Mouse (Mus musculus): ENCODE measurements around the gene Rsg1. TPM values are rescaled to one million over a fixed set of nuclear protein-coding genes. Genes with fewer than 3 reads are reported as not detected.

Rsg1 gene
- total and polyA plus RNA-seq, 3 experiments, result 0.42 to 1.1 (median 0.52) TPM

GRCm38 (mm10) chr4:141191294-141191693, 22.5 kb upstream of the Rsg1 start:
- WGBS, result 92% methylated on average over 7 of the region's 7 CpGs

GRCm38 (mm10) chr4:141194553-141194952, 19.2 kb upstream of the Rsg1 start:
- WGBS, result 92% methylated on average over 6 of the region's 6 CpGs
- TF ChIP-seq EP300 (IDR thresholded peaks at IDR 0.05; ENCODE audit: insufficient read depth, low read depth, low read length), result no peak
- TF ChIP-seq POLR2A (IDR thresholded peaks at IDR 0.05; ENCODE audit: insufficient read depth, low read depth, low read length), result no peak
- TF ChIP-seq CTCF (IDR thresholded peaks at IDR 0.05), result no peak
- intact Hi-C loops (cut with DNase I), result no loop called here
- Histone ChIP-seq H3K4me3 (no peak overlapping the region), H3K36me3 (ENCODE audit: control insufficient read depth, insufficient read depth, low read length) (no peaks in the 10 kb centered on the region), H3K79me2 (replicated peaks; ENCODE audit: control insufficient read depth, insufficient read depth, low read length) (no peaks in the 10 kb centered on the region), H3K27ac (no peak overlapping the region), H3K4me1 (ENCODE audit: control insufficient read depth, insufficient read depth, low read length) (no peaks in the 10 kb centered on the region), H3K27me3 (ENCODE audit: control insufficient read depth, insufficient read depth, low read length) (no peaks in the 10 kb centered on the region), H3K9ac (ENCODE audit: low read depth, low read length) (no peak overlapping the region)
- no peak for DNase-seq

More at GRCm38 (mm10) chr4:141191294-141191693, 22.5 kb upstream of the Rsg1 start:
- Histone ChIP-seq H3K4me3 (no peak overlapping the region), H3K36me3 (ENCODE audit: control insufficient read depth, insufficient read depth, low read length) (no peaks in the 10 kb centered on the region; the same call in 1 of the 2 replicates), H3K79me2 (replicated peaks; ENCODE audit: control insufficient read depth, insufficient read depth, low read length) (no peaks in the 10 kb centered on the region), H3K9ac (ENCODE audit: low read depth, low read length) (no peak overlapping the region), H3K27me3 (ENCODE audit: control insufficient read depth, insufficient read depth, low read length) (no peaks in the 10 kb centered on the region), H3K4me1 (ENCODE audit: control insufficient read depth, insufficient read depth, low read length) (peaks cover 5% of the 10 kb centered on the region), H3K27ac (no peak overlapping the region)
- intact Hi-C loops (cut with DNase I), result no loop called here
- DNase-seq, result no peak
- no peak for TF ChIP-seq POLR2A (IDR thresholded peaks at IDR 0.05; ENCODE audit: insufficient read depth, low read depth, low read length)
- TF ChIP-seq EP300 (IDR thresholded peaks at IDR 0.05; ENCODE audit: insufficient read depth, low read depth, low read length), result no peak
- no peak for TF ChIP-seq CTCF (IDR thresholded peaks at IDR 0.05)

DNA sequence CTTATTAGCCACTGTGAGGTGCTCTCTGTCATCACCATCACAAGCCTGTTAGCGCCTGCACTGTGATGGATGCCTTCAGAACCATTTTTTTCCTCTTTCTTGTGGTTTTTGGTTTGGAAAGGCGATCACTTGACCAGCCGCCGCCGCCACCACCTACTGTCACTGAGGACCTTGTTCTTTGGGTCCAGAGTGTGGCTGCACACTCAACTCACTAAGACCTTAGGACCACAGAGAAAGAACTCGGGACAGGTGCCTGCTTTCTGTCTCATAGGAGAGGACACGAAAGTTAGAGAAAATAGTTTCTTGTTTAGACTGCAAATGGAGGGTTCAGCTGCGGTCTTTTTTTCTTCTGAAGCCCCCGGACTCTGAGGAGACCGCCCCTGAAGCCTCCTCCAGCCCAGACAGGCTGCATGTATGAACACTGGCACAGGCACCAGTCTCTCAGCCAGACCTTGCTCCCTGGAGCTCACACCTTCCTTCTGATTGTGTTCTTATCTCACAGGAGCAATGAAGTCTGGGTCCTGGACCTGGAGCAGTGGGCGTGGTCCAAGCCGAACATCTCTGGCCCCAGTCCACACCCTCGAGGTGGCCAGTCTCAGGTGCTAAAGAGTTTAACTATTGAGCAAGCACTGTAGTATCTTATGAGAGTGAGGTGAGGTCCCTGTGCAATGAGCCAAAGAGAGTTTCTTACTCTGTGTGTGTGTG, 16.6 kb upstream of the Rsg1 start:
- Histone ChIP-seq H3K36me3 (ENCODE audit: control insufficient read depth, insufficient read depth, low read length) (no peaks in the 10 kb centered on the region; the same call in 1 of the 2 replicates), H3K79me2 (replicated peaks; ENCODE audit: control insufficient read depth, insufficient read depth, low read length) (no peaks in the 10 kb centered on the region), H3K4me1 (ENCODE audit: control insufficient read depth, insufficient read depth, low read length) (no peaks in the 10 kb centered on the region; the same call in 1 of the 2 replicates), H3K27ac (no peak overlapping the region), H3K9ac (ENCODE audit: low read depth, low read length) (no peak overlapping the region), H3K4me3 (no peak overlapping the region), H3K27me3 (ENCODE audit: control insufficient read depth, insufficient read depth, low read length) (no peaks in the 10 kb centered on the region)
- WGBS, result 95% methylated on average over 13 of the region's 13 CpGs
- intact Hi-C loops (cut with DNase I), result no loop called here
- no peak for TF ChIP-seq EP300 (IDR thresholded peaks at IDR 0.05; ENCODE audit: insufficient read depth, low read depth, low read length)
- no peak for TF ChIP-seq POLR2A (IDR thresholded peaks at IDR 0.05; ENCODE audit: insufficient read depth, low read depth, low read length)
- no peak for TF ChIP-seq CTCF (IDR thresholded peaks at IDR 0.05)
- no peak for DNase-seq

- H3K79me2 ChIP-seq (replicated peaks; ENCODE audit: control insufficient read depth, insufficient read depth, low read length), result no peaks in the 10 kb centered on the region
- no peak for DNase-seq
- intact Hi-C loops (cut with DNase I), result no loop called here
- H3K27me3 ChIP-seq (ENCODE audit: control insufficient read depth, insufficient read depth, low read length), result no peaks in the 10 kb centered on the region
- H3K36me3 ChIP-seq (ENCODE audit: control insufficient read depth, insufficient read depth, low read length), result no peaks in the 10 kb centered on the region; the same call in 1 of the 2 replicates
- no peaks in the 10 kb centered on the region; the same call in 1 of the 2 replicates for H3K4me1 ChIP-seq (ENCODE audit: control insufficient read depth, insufficient read depth, low read length)
- no peak overlapping the region for H3K4me3 ChIP-seq
- H3K9ac ChIP-seq (ENCODE audit: low read depth, low read length), result no peak overlapping the region
- no peak overlapping the region for H3K27ac ChIP-seq
- 97% methylated on average over 13 of the region's 13 CpGs for WGBS
- TF ChIP-seq EP300 (IDR thresholded peaks at IDR 0.05; ENCODE audit: insufficient read depth, low read depth, low read length) (no peak), CTCF (IDR thresholded peaks at IDR 0.05) (peak; percentile 24; the same call in 1 of the 2 replicates)
These were observed 16.1 kb upstream of the Rsg1 start for GRCm38 (mm10) chr4:141197686-141198035.

GRCm38 (mm10) chr4:141200906-141201305, 12.8 kb upstream of the Rsg1 start:
- intact Hi-C loops (cut with DNase I), result loop anchor here (5.0 kb wide), 1 partner anchor 59 kb away; no protein-coding TSS in a partner anchor

DNA sequence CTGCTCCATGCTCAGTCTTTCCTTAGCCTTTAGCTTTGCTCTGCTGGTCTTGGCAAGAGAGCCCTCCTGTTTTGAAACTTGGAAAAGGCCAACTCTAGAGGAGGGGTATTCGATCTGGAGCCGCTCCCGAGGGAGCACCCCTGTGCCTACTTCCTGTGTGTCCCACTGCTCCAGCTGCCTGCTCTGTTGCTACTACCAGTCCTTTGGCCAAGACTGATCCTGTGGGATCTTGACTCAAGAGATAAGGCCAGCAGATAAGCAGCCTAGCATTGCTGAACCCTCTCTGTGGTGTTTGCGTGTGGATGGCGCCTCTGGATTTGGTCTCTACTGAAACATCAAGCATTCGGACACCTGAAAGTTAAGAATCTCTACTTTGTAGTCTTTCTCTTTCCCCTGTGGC, 11.6 kb upstream of the Rsg1 start:
- peak in 1 of 2 experiments; percentile 12 for DNase-seq
- H3K9ac ChIP-seq (ENCODE audit: low read depth, low read length), result no peak overlapping the region
- H3K27ac ChIP-seq, result no peak overlapping the region; the same call in 1 of the 2 replicates
- intact Hi-C loops (cut with DNase I), result loop anchor here (5.0 kb wide), 1 partner anchor 60 kb away; no protein-coding TSS in a partner anchor
- H3K27me3 ChIP-seq (ENCODE audit: control insufficient read depth, insufficient read depth, low read length), result no peaks in the 10 kb centered on the region
- no peaks in the 10 kb centered on the region; the same call in 1 of the 2 replicates for H3K4me1 ChIP-seq (ENCODE audit: control insufficient read depth, insufficient read depth, low read length)
- 81% methylated on average over 6 of the region's 6 CpGs for WGBS
- no peak overlapping the region for H3K4me3 ChIP-seq
- no peaks in the 10 kb centered on the region; the same call in 1 of the 2 replicates for H3K36me3 ChIP-seq (ENCODE audit: control insufficient read depth, insufficient read depth, low read length)
- H3K79me2 ChIP-seq (replicated peaks; ENCODE audit: control insufficient read depth, insufficient read depth, low read length), result no peaks in the 10 kb centered on the region
- no peak for TF ChIP-seq POLR2A (IDR thresholded peaks at IDR 0.05; ENCODE audit: insufficient read depth, low read depth, low read length)
- TF ChIP-seq EP300 (IDR thresholded peaks at IDR 0.05; ENCODE audit: insufficient read depth, low read depth, low read length), result no peak
- no peak for TF ChIP-seq CTCF (IDR thresholded peaks at IDR 0.05)

More at GRCm38 (mm10) chr4:141200906-141201305, 12.8 kb upstream of the Rsg1 start:
- no peaks in the 10 kb centered on the region; the same call in 1 of the 2 replicates for H3K36me3 ChIP-seq (ENCODE audit: control insufficient read depth, insufficient read depth, low read length)
- DNase-seq, result peak; percentile 27 to 33
- H3K4me3 ChIP-seq, result no peak overlapping the region
- H3K27ac ChIP-seq, result peak overlapping the region; percentile 45
- no peak for TF ChIP-seq POLR2A (IDR thresholded peaks at IDR 0.05; ENCODE audit: insufficient read depth, low read depth, low read length)
- TF ChIP-seq EP300 (IDR thresholded peaks at IDR 0.05; ENCODE audit: insufficient read depth, low read depth, low read length), result no peak
- TF ChIP-seq CTCF (IDR thresholded peaks at IDR 0.05), result no peak
- H3K9ac ChIP-seq (ENCODE audit: low read depth, low read length), result no peak overlapping the region; the same call in 1 of the 2 replicates
- H3K27me3 ChIP-seq (ENCODE audit: control insufficient read depth, insufficient read depth, low read length), result no peaks in the 10 kb centered on the region
- no peaks in the 10 kb centered on the region for H3K79me2 ChIP-seq (replicated peaks; ENCODE audit: control insufficient read depth, insufficient read depth, low read length)
- WGBS, result 43% methylated on average over 11 of the region's 11 CpGs
- H3K4me1 ChIP-seq (ENCODE audit: control insufficient read depth, insufficient read depth, low read length), result no peaks in the 10 kb centered on the region; the same call in 1 of the 2 replicates

Data from heart, adult 2 months (tissue).